Mouse (Mus musculus): ENCODE measurements around the gene Inpp5a. TPM values are rescaled to one million over a fixed set of nuclear protein-coding genes. Genes with fewer than 3 reads are reported as not detected.
A peak's percentile ranks its signal among the peaks of the same experiment; 100 is the strongest.
"Not testable (repeated sequence)": the region's sequence is repeated elsewhere in the genome, so short reads cannot be mapped to it uniquely, and the experiment has no call there.

Inpp5a gene
- polyA plus RNA-seq, 1 experiment, result 28.1 TPM

DNA sequence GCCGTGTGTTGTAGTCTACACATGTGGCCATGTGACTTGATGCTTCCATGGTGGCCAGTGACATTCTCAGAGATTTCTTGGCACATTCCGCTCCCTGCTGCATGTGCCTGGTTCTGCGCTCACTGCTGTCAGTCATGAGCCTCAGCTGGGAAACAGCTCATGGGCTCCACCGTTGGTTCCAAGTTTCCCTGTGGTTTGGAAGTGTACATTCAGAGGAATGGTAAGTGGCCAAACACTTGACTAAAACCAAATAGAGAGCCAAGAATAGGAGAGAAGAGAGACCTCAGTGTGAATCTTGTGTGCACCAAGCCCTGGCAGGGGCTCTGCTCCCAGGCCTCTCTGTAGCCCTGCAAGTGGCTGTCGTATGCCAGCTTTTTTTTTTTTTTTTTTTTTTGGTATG, 21.0 kb downstream of the Inpp5a start:
- no peak overlapping the region for H3K27ac ChIP-seq (ENCODE audit: control insufficient read depth, insufficient read depth, low read depth, low read length, poor library complexity)
- peaks cover 5% of the 10 kb centered on the region; the same call in 1 of the 2 replicates for H3K4me1 ChIP-seq (ENCODE audit: control insufficient read depth, insufficient read depth, low read length)
- no peak overlapping the region for H3K4me3 ChIP-seq (replicated peaks; ENCODE audit: control insufficient read depth, low read depth, low read length)
- 86% methylated on average over 5 of the region's 5 CpGs for WGBS
- TF ChIP-seq POLR2A (IDR thresholded peaks at IDR 0.05; ENCODE audit: borderline replicate concordance, control insufficient read depth, low read depth, low read length) (no peak), CTCF (IDR thresholded peaks at IDR 0.05; ENCODE audit: control insufficient read depth, insufficient read depth, low read length) (no peak)

DNA sequence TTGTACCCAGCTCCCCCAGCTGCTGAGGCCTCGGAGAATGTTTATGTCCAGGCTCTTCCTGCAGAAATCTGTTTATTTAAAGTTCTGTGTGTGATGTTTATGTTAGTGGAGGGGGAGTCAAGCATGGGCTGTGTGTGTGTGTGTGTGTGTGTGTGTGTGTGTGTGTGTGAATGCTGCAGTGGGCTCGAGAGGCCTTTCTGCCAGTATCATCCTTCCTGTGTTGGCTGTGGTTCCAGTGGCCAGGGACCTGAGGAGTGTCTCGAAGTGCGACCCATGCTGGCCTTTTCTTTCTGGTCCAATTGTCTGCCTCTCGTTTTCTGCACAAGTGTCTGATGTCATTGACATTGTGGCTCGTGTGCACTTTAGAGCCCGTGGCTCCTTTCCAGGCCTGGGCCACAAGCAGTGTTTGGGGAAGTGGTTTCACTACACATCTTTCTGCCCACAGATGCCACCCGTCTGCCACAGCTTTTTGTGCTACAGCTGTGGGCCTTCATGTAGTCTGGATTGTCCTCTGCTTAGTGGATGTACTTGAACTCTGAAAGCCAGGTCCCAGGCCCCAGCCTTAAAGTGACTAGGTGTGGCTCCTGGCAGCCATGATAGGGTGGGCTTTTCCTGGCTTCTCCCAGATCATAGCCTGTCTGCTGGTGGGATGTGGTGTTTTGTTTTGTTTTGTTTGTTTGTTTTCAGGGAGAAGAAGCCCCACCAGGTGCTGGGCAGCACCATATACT, 23.5 kb downstream of the Inpp5a start:
- TF ChIP-seq POLR2A (IDR thresholded peaks at IDR 0.05; ENCODE audit: borderline replicate concordance, control insufficient read depth, low read depth, low read length) (no peak), CTCF (IDR thresholded peaks at IDR 0.05; ENCODE audit: control insufficient read depth, insufficient read depth, low read length) (no peak)
- Histone ChIP-seq H3K27ac (ENCODE audit: control insufficient read depth, insufficient read depth, low read depth, low read length, poor library complexity) (peak overlapping the region; percentile 26; the same call in 1 of the 2 replicates), H3K4me1 (ENCODE audit: control insufficient read depth, insufficient read depth, low read length) (peaks cover 3% of the 10 kb centered on the region; the same call in 1 of the 2 replicates), H3K4me3 (replicated peaks; ENCODE audit: control insufficient read depth, low read depth, low read length) (no peak overlapping the region)
- WGBS, result 13% methylated on average over 8 of the region's 8 CpGs

DNA sequence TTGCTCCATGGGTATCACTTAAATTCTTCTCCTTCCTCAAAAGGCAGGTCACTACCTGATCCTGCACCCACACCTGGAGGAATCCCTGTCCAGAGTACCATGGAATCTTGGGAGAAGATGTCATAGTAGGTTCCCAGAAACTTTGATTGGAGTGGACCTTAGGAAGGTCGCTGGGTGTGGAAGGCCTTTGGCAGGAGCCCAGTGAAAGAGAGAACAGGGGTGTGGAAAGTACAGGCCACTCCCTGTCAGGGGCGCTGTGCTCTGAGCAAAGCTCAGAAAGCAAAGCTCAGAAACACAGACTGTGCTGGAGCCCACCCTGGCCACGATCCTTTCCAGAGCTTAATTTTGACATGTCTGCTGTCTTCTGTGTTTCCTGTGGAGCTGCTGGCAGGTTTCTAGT, 24.5 kb downstream of the Inpp5a start:
- no peak overlapping the region for H3K27ac ChIP-seq (ENCODE audit: control insufficient read depth, insufficient read depth, low read depth, low read length, poor library complexity)
- no peak overlapping the region for H3K4me3 ChIP-seq (replicated peaks; ENCODE audit: control insufficient read depth, low read depth, low read length)
- 79% methylated on average over 3 of the region's 3 CpGs for WGBS
- H3K4me1 ChIP-seq (ENCODE audit: control insufficient read depth, insufficient read depth, low read length), result peaks cover 3% of the 10 kb centered on the region; the same call in 1 of the 2 replicates
- TF ChIP-seq POLR2A (IDR thresholded peaks at IDR 0.05; ENCODE audit: borderline replicate concordance, control insufficient read depth, low read depth, low read length) (no peak), CTCF (IDR thresholded peaks at IDR 0.05; ENCODE audit: control insufficient read depth, insufficient read depth, low read length) (no peak)

DNA sequence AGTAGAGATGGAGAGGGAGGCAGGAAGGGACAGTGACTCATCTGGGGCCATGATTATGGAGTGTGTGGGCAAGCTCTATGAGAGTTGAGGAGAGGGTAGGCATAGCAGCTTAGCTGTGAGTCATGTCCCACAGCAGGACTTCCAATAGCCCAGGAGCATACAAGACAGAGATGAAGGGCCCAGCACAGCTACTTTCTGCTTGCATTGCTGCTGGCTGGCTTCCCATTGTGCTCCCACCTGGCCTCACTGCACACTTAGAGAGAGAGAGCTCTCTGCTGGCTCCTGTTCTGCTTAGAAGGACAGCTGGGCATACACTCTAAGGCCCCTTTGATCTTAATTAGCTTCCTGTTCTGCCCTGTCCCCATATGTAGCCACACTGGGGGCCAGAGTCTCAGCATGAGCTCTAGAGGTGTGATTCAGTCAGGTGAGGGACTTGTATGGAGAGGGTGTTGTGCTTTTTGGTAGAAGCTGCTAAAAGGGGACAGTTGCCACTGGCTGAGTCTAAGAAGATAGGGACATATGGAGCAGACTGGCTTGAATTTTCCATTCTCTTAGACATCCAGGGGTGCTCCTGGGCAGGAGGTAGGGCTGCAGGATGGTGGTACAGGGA, 26.8 kb downstream of the Inpp5a start:
- H3K4me3 ChIP-seq (replicated peaks; ENCODE audit: control insufficient read depth, low read depth, low read length), result no peak overlapping the region
- H3K27ac ChIP-seq (ENCODE audit: control insufficient read depth, insufficient read depth, low read depth, low read length, poor library complexity), result no peak overlapping the region
- H3K4me1 ChIP-seq (ENCODE audit: control insufficient read depth, insufficient read depth, low read length), result peaks cover 3% of the 10 kb centered on the region; the same call in 1 of the 2 replicates
- no peak for TF ChIP-seq CTCF (IDR thresholded peaks at IDR 0.05; ENCODE audit: control insufficient read depth, insufficient read depth, low read length)
- no peak for TF ChIP-seq POLR2A (IDR thresholded peaks at IDR 0.05; ENCODE audit: borderline replicate concordance, control insufficient read depth, low read depth, low read length)

DNA sequence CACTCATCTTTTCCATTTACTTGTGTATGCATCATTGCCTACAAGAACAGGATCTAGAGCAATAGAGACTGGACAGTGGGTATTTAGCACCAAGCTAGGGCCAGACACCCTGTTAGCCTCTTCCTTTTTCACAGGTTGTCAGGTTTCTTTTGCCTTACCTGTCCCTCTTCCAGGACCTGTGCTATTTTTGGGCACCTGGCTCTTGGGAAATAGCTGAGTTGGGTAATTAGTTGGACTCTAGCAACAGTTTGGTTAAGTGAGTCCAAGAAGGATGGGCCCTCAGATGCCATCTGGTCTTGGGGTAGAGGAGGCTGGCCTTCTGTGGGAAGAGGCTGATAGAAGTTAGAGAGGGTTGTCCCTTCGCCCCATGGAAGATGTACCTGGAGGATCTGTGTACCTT, 29.5 kb downstream of the Inpp5a start:
- H3K27ac ChIP-seq (ENCODE audit: control insufficient read depth, insufficient read depth, low read depth, low read length, poor library complexity), result no peak overlapping the region
- no peaks in the 10 kb centered on the region; the same call in 1 of the 2 replicates for H3K4me1 ChIP-seq (ENCODE audit: control insufficient read depth, insufficient read depth, low read length)
- H3K4me3 ChIP-seq (replicated peaks; ENCODE audit: control insufficient read depth, low read depth, low read length), result no peak overlapping the region
- no peak for TF ChIP-seq POLR2A (IDR thresholded peaks at IDR 0.05; ENCODE audit: borderline replicate concordance, control insufficient read depth, low read depth, low read length)
- WGBS, result 77% methylated on average over 1 of the region's 1 CpGs

DNA sequence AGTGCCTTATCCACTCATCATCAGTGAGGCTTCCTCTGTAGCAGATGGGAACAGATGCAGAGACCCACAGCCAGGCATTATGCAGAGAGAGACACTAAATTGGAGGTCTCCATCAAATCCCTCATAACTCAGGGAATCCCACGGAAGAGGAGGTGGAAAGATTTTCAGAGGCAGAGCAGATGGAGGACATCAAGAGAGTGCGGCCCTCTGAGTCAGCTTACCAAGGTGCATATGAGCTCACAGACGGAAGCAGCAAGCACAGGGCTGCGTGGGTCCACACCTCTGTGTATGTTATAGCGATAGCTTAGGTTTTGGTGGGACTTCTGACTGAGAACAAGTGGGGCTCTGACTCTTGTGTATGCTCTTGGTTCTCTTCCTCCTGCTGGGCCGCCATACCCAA, 33.9 kb downstream of the Inpp5a start:
- WGBS, result 90% methylated on average over 6 of the region's 6 CpGs
- no peaks in the 10 kb centered on the region; the same call in 1 of the 2 replicates for H3K4me1 ChIP-seq (ENCODE audit: control insufficient read depth, insufficient read depth, low read length)

DNA sequence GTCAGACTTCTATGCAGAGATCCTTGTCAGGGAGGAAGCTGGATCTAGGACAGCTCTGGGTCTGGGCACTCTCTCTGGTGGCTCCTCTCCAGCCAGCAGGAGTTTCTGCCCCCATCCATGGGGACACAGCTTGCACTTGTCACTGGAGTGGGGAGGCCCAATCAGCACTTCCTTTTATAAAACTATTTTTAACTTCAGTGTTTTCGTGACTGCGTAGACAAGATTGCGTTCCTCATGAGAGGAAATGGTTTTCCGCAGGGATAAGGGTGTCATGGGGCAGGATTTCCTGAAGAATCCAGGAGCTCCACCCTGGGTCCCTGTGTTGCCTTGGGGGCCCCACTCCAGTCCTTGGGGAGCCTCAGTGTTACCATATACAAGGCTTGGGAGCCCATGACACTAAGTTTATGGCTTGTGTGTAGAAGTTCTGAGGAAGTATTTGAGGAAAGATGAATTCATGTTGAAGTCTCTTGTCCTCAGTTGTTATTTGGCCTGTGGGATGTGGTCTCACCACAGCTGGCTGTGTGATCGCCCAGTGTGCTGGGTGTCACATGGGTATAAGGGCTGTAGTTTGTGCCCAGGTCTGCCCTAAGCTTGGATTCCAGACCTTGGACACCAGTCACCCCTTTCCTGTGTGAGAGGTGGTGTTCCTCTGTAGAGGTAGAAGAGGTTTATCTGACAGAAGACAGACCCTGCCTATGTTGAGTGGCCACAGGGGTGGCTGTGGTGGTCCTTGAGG, 45.4 kb downstream of the Inpp5a start:
- 25% methylated on average over 5 of the region's 5 CpGs for WGBS
- Histone ChIP-seq H3K4me1 (ENCODE audit: control insufficient read depth, insufficient read depth, low read length) (no peaks in the 10 kb centered on the region; the same call in 1 of the 2 replicates), H3K4me3 (replicated peaks; ENCODE audit: control insufficient read depth, low read depth, low read length) (no peak overlapping the region), H3K27ac (ENCODE audit: control insufficient read depth, insufficient read depth, low read depth, low read length, poor library complexity) (no peak overlapping the region; the same call in 1 of the 2 replicates)
- TF ChIP-seq CTCF (IDR thresholded peaks at IDR 0.05; ENCODE audit: control insufficient read depth, insufficient read depth, low read length) (no peak), POLR2A (IDR thresholded peaks at IDR 0.05; ENCODE audit: borderline replicate concordance, control insufficient read depth, low read depth, low read length) (no peak)

More for the DNA sequence above, 33.9 kb downstream of the Inpp5a start:
- TF ChIP-seq POLR2A (IDR thresholded peaks at IDR 0.05; ENCODE audit: borderline replicate concordance, control insufficient read depth, low read depth, low read length) (no peak), CTCF (IDR thresholded peaks at IDR 0.05; ENCODE audit: control insufficient read depth, insufficient read depth, low read length) (no peak)
- Histone ChIP-seq H3K4me3 (replicated peaks; ENCODE audit: control insufficient read depth, low read depth, low read length) (no peak overlapping the region), H3K27ac (ENCODE audit: control insufficient read depth, insufficient read depth, low read depth, low read length, poor library complexity) (no peak overlapping the region)

DNA sequence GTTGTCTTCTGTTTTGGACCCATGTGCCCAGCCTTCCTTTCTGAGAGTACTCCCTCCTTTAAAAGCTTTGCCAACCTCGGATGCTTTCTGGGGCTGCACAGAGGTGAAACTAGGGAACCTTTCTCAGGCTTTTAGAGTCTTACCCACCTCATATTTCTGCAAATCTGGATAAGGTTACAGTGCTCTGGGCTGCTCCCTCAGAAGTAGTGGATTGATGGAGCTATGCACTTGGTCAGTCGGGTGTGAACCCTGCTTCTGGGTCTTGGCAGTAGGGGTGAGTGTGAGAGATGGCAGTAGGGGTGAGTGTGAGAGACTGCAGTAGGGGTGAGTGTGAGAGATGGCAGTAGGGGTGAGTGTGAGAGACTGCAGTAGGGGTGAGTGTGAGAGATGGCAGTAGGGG, 46.0 kb downstream of the Inpp5a start:
- H3K4me1 ChIP-seq (ENCODE audit: control insufficient read depth, insufficient read depth, low read length); H3K4me3 ChIP-seq (replicated peaks; ENCODE audit: control insufficient read depth, low read depth, low read length); H3K27ac ChIP-seq (ENCODE audit: control insufficient read depth, insufficient read depth, low read depth, low read length, poor library complexity): not testable (repeated sequence)
- 78% methylated on average over 2 of the region's 2 CpGs for WGBS
